Mouse (Mus musculus): ENCODE measurements around the gene Samm50.

GRCm38 (mm10) chr15:84217969-84218782, 26.1 kb downstream of the Samm50 start:
- TF ChIP-seq POLR2A (IDR thresholded peaks at IDR 0.05; ENCODE audit: insufficient read depth, low read length), result no peak
- TF ChIP-seq CTCF (IDR thresholded peaks at IDR 0.05; ENCODE audit: low read depth, low read length), result no peak

Measured in ES-Bruce4 (cell line).